Mouse (Mus musculus): ENCODE results near the gene Gm525.
"Not testable (repeated sequence)": the region's sequence is repeated elsewhere in the genome, so short reads cannot be mapped to it uniquely, and the experiment has no call there.

Gene Gm525

DNA sequence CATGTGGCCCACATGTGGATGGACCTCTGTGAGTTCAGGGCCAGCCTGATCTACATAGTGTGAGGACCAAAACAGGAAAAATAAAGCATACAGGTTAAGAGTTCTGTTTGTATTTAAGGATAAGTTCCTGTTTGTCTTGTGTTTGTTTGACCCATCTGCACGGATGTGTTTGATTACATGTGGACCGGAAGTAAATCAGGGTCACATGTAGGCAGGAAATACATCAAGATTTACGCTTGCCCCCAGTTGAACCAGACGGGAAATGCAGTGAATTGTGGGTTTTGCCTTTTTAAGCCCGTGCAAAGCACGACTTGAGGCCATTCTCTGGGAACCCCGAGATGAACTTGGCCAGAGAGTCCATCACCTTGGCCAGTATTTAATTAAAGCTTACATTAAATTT is 12.3 kb upstream of the Gm525 start:
- DNase-seq (ENCODE audit: low spot score in 2 of 2) = no peak

DNA sequence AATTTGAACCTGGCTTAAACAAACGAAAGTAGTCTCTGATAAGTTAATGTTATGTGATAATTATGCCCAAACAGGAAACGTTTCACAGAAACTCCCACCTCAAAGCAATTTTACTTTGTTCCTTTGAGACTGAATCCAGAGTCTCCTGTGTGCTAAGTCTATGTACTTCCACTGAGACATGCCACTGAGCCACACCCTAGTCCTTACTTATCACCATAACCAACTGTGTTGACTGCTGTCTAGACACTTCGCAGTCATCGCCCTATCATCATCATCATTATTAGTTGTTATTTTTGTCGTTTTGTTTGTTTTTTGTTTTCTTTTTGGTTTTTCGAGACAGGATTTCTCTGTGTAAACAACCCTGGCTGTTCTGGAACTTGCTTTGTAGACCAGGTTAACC is 9.3 kb upstream of the Gm525 start:
- no peak for DNase-seq (ENCODE audit: low spot score in 2 of 2)

DNA sequence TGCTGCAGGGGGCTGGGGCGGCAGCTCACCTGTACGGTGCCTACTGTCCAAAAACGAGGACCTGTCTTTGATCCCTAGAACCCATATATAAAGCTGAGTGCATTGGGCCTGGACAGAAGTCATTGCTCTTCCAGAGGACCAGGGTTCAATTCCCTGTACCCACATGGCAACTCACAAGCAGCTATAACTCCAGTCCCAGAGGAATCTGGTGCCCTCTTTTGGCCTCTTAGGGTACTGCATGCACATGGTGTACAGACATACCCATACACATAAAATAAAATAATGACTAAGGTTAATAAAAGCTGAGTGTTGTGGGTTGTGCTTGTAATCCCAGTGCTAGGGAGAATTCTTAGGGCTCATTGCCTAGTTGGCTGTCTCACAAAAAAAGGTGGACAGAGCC is 8.3 kb upstream of the Gm525 start:
- no peak for DNase-seq (ENCODE audit: low spot score in 2 of 2)

- no peak for DNase-seq (ENCODE audit: low spot score in 2 of 2)
These were observed 7.5 kb upstream of the Gm525 start for GRCm38 (mm10) chr11:89066126-89066525.

- DNase-seq (ENCODE audit: low spot score in 2 of 2) = no peak
These were observed 6.9 kb upstream of the Gm525 start, which contains the start of gene Dgke for GRCm38 (mm10) chr11:89066750-89067149. Dgke (minus strand) TSS chr11:89066850.

- no peak for DNase-seq (ENCODE audit: low spot score in 2 of 2)
These were observed 6.3 kb upstream of the Gm525 start for GRCm38 (mm10) chr11:89067301-89067822.

DNA sequence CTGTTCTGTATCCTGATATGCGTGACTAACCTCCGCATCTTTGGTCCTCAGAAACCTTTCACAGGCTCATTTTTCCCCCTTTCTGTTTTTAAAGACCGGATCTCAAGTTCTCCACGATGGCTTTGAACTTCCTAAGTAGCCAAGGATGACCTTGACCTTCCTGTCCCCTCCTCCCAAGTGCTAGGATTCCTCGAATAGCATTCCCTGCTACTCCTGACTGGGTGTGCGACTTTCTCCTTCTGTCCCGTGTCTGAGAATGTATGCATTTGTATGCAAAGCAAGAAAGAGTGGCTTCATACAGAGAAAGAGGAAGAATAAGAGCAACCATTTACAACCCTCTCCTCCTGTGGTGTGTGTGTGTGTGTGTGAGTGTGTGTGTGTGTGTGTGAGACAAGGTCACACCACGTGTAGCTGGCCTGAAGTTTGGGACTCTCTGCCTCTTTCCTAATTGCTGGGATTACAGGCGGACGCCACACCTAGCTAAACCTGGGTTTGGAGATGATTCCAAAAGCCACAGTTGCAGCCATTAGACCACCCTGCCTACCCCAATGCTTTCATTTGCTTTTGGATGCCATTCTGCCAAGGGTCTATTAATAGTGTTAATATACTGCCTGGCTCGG is 5.7 kb upstream of the Gm525 start:
- DNase-seq (ENCODE audit: low spot score in 2 of 2) = no peak

DNA sequence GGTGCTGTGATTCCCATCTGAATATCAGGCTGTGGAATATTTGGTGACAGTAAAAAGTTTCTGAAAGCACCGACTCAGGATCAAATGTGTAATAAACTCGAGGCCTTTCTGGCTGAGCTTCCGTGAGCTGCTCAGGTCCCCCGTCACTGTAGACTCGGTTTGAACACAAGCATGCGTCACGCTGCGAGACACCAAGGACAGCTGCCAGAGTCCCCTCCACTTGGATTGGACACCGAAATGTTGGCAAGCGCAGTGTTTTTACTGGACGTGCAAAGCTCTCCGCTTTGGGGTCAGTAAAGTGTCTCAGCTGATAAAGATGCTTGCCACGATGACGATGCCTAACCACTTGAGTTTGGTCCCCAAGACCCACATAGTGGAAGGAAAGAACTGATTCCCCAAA is 5.0 kb upstream of the Gm525 start:
- no peak for DNase-seq (ENCODE audit: low spot score in 2 of 2)

DNA sequence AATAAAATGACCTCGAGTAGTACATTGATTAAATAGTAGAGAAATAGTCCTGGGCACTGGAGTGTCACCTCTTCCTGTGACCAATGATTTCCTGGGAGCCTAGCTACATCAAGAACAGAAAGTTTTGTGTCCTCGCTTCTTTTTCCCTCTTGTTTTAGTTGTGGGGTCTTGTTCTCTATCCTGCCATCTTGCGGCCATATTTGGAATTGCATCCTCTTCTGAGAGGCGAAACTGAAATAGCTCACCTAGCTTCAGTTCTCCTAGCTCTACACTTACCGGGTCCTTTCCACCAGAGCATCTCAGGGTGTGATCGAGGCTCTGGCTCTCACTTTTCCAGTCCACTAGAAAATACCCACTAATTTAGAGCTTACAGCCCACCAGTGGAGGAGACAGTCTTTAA is 4.3 kb upstream of the Gm525 start:
- DNase-seq (ENCODE audit: low spot score in 2 of 2) = peak in 1 of 2 experiments; percentile 74

DNA sequence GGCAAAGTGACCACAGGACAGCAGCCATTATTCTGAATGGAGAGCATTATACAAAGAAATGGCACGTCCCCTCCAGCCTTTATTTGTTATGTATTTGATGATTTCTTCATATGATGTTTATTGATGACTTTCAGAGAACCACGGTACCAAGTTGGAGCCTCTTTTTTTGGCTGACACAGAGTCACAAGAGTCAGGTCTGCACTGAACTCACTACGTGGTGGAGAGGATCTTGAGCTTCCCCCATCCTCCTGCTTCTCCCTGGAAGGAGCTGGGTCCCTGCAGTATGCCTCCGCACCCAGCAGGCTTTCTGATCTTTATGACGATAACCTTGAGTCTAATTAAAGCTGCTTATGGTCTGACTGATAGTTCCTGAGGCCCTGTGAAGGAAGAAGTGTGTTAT is 2.1 kb upstream of the Gm525 start:
- DNase-seq (ENCODE audit: low spot score in 2 of 2) = no peak

GRCm38 (mm10) chr11:89074783-89075413 is 1.3 kb downstream of the Gm525 start:
- DNase-seq (ENCODE audit: low spot score in 2 of 2) = no peak

DNA sequence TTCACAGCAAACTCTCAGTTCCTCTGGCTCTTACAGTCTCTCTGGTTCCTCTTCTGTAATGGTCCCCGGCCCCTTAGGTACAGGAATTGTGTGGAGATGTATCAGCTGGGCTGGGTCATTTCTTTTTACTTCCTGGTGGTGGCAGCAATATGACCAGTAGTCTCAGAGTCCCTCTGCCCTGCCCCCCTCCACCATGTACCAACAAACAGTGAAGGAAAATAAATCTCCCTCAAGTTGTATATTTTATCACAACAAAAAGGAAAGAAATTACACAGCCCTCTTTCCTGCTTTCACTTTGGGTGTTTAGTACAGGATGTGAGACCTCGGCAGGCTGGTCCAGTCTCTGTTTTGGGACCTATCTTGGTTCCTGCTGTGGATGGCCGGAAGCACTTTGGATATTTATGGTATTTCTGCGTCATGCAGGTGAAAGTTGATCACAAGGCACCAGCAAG is 2.8 kb downstream of the Gm525 start:
- DNase-seq (ENCODE audit: low spot score in 2 of 2) = no peak

GRCm38 (mm10) chr11:89077601-89078000 is 4.0 kb downstream of the Gm525 start:
- DNase-seq (ENCODE audit: low spot score in 2 of 2) = no peak

GRCm38 (mm10) chr11:89078305-89078704 is 4.7 kb downstream of the Gm525 start:
- no peak for DNase-seq (ENCODE audit: low spot score in 2 of 2)

- no peak for DNase-seq (ENCODE audit: low spot score in 2 of 2)
These were observed 5.5 kb downstream of the Gm525 start for GRCm38 (mm10) chr11:89078996-89079680.

DNA sequence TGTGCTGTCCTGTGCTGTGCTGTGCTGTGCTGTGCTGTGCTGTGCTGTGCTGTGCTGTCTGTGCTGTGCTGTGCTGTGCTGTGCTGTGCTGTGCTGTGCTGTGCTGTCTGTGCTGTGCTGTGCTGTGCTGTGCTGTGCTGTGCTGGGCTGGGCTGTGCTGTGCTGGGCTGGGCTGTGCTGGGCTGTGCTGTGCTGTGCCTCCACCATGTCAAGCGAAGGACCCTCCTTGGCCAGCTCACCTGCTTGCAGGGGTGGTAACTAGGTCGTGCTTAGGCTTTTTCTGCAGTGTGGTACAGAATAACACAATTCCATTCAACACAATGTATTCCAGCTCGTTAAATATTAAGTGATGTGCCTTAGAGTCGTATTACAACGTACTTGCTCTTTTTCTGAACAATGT is 8.3 kb downstream of the Gm525 start:
- DNase-seq (ENCODE audit: low spot score in 2 of 2) = not testable (repeated sequence)

- DNase-seq (ENCODE audit: low spot score in 2 of 2) = not testable (repeated sequence)
These were observed 9.1 kb downstream of the Gm525 start for GRCm38 (mm10) chr11:89082691-89083090.

DNA sequence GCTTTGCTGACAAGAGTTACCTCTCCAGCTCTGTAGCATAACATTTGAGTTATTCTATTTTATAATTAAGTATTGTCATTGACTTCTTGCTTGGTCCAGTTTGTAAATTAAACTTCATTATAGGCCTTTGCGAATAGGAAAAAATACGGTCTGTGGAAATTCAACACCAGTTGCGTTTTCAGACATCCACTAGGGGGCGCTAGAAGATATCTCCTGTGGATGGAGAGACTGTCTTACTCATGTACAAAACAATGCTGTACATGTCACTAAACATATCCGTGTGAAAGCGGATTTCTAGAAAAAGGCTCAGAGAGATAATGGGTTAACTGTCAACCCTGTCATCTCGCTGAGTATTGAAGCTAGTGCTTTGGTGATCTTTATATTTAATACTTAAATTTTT is 11.0 kb downstream of the Gm525 start:
- DNase-seq (ENCODE audit: low spot score in 2 of 2) = peak in 1 of 2 experiments; percentile 57

DNA sequence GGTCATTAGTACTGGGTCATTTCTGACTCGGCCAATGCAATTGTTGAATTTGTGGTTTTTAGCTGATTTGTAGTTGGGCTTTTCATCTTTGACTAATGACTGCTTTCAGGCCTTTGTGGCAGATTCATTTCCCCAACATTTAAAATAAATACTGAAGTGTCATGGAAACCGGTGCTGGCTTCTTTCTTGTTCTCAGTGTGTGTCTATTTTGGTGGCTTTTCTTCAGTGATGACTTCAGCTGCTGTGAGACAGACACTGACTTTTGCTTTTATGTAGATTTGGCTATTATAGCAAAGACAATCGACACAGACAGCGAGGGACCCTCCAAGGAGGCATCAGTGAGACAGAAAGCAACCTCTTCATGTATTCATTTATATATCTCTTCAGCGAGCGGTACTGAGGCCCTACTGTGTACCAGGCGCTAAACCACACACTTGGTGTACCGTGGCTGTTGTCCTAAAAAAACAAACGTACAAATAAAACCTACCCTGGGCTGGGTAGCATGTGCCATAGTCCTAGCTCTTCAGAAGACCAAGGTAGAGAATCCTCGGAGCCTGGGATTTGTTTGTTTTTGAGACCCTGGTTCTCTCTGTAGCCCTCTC is 12.7 kb downstream of the Gm525 start:
- no peak for DNase-seq (ENCODE audit: low spot score in 2 of 2)

- DNase-seq (ENCODE audit: low spot score in 2 of 2) = no peak
These were observed 15.1 kb downstream of the Gm525 start for GRCm38 (mm10) chr11:89088754-89089153.

- not testable (repeated sequence) for DNase-seq (ENCODE audit: low spot score in 2 of 2)
These were observed 16.7 kb downstream of the Gm525 start for GRCm38 (mm10) chr11:89090359-89090758.

GRCm38 (mm10) chr11:89092714-89093113 is 19.1 kb downstream of the Gm525 start:
- DNase-seq (ENCODE audit: low spot score in 2 of 2) = peak in 1 of 2 experiments; percentile 50
